Mouse (Mus musculus): Measurements from ENCODE around the gene Grip1. TPM values are rescaled to one million over a fixed set of nuclear protein-coding genes. Genes with fewer than 3 reads are reported as not detected.
A peak's percentile ranks its signal among the peaks of the same experiment; 100 is the strongest.

Gene Grip1
- total and polyA plus RNA-seq, 3 experiments, result 0.31 to 0.45 (median 0.42) TPM

DNA sequence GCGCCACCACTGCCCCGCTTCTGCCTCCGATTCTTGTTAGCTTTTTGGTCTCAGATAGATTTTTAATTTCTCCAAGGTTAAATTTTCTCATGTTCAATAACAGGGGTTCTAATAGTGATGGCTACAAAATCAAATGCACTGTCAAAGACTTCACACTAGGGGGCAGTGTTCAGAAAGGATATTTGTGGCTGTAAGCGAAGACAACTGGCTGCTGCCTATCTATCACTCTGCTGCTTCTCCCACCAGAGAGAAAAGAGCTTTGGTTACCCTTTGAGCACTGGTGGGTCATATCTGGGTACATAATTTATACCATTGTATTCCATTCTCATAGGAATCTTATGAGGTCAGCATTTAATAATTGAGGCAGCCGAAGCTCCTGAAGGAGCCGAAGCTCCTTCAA lies 431.9 kb downstream of the Grip1 start:
- WGBS, result 79% methylated on average over 6 of the region's 6 CpGs
- Histone ChIP-seq H3K9ac (ENCODE audit: low read depth, low read length) (no peak overlapping the region), H3K79me2 (replicated peaks; ENCODE audit: control insufficient read depth, insufficient read depth, low read length) (no peaks in the 10 kb centered on the region), H3K36me3 (ENCODE audit: control insufficient read depth, insufficient read depth, low read length) (no peaks in the 10 kb centered on the region), H3K4me3 (no peak overlapping the region), H3K27ac (no peak overlapping the region), H3K4me1 (ENCODE audit: control insufficient read depth, insufficient read depth, low read length) (no peaks in the 10 kb centered on the region), H3K27me3 (ENCODE audit: control insufficient read depth, insufficient read depth, low read length) (no peaks in the 10 kb centered on the region)
- intact Hi-C loops (cut with DNase I), result loop anchor here (5.0 kb wide), 1 partner anchor 242 kb away; no protein-coding TSS in a partner anchor
- DNase-seq, result no peak
- TF ChIP-seq POLR2A (IDR thresholded peaks at IDR 0.05; ENCODE audit: insufficient read depth, low read depth, low read length), result no peak
- TF ChIP-seq EP300 (IDR thresholded peaks at IDR 0.05; ENCODE audit: insufficient read depth, low read depth, low read length), result no peak
- peak; percentile 68 for TF ChIP-seq CTCF (IDR thresholded peaks at IDR 0.05)

DNA sequence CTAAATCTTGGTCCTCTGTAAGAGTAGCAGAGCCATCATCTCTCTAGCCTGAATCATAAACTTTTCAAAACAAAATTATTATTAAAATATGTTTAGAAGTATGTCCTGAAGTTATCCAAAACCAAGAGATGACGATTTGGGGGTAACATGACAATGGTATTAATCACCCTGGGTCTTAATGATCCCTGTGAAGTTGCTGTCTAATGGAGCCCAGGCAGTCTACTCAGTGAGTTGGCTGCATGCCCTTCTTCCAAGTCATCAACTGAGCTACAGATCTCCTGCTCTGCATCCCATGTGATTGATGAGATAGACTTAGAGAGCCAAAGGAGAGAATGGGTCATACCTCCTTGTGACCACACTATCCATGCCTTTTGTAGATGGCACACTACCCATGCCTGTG lies 433.1 kb downstream of the Grip1 start:
- intact Hi-C loops (cut with DNase I), result loop anchor here (5.0 kb wide), 1 partner anchor 241 kb away; no protein-coding TSS in a partner anchor
- TF ChIP-seq EP300 (IDR thresholded peaks at IDR 0.05; ENCODE audit: insufficient read depth, low read depth, low read length) (no peak), POLR2A (IDR thresholded peaks at IDR 0.05; ENCODE audit: insufficient read depth, low read depth, low read length) (no peak), CTCF (IDR thresholded peaks at IDR 0.05) (no peak)
- WGBS, result 58% methylated on average over 1 of the region's 1 CpGs

DNA sequence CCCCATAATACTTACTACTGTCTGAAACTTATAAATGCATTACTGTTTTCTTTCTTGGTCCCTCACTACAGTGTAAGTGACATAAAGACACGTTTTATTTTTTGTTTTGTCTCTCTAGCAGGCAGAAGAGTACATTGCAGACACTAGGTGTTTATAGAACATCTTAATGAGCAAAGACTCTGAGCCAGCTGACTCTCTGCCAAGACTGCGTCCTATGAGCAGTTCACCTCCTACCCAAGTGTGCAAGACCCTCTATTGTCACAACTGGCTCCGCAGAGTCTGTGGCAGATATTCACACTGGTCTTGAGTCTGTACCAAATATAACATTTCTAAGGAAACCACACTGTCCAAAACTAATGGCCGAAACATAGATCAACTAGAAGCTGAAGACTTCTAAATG lies 449.1 kb downstream of the Grip1 start:
- intact Hi-C loops (cut with DNase I), result no loop called here
- H3K9ac ChIP-seq (ENCODE audit: low read depth, low read length), result no peak overlapping the region
- H3K79me2 ChIP-seq (replicated peaks; ENCODE audit: control insufficient read depth, insufficient read depth, low read length), result no peaks in the 10 kb centered on the region
- no peak overlapping the region for H3K27ac ChIP-seq
- DNase-seq, result no peak
- no peaks in the 10 kb centered on the region for H3K27me3 ChIP-seq (ENCODE audit: control insufficient read depth, insufficient read depth, low read length)
- no peaks in the 10 kb centered on the region for H3K36me3 ChIP-seq (ENCODE audit: control insufficient read depth, insufficient read depth, low read length)
- 41% methylated on average over 4 of the region's 4 CpGs for WGBS
- H3K4me3 ChIP-seq, result no peak overlapping the region
- no peaks in the 10 kb centered on the region; the same call in 1 of the 2 replicates for H3K4me1 ChIP-seq (ENCODE audit: control insufficient read depth, insufficient read depth, low read length)
- no peak for TF ChIP-seq EP300 (IDR thresholded peaks at IDR 0.05; ENCODE audit: insufficient read depth, low read depth, low read length)
- no peak for TF ChIP-seq CTCF (IDR thresholded peaks at IDR 0.05)
- no peak for TF ChIP-seq POLR2A (IDR thresholded peaks at IDR 0.05; ENCODE audit: insufficient read depth, low read depth, low read length)

More for the DNA sequence above, 433.1 kb downstream of the Grip1 start:
- DNase-seq, result no peak
- H3K27me3 ChIP-seq (ENCODE audit: control insufficient read depth, insufficient read depth, low read length), result no peaks in the 10 kb centered on the region
- no peak overlapping the region for H3K9ac ChIP-seq (ENCODE audit: low read depth, low read length)
- H3K36me3 ChIP-seq (ENCODE audit: control insufficient read depth, insufficient read depth, low read length), result no peaks in the 10 kb centered on the region
- no peak overlapping the region for H3K4me3 ChIP-seq
- H3K4me1 ChIP-seq (ENCODE audit: control insufficient read depth, insufficient read depth, low read length), result no peaks in the 10 kb centered on the region
- H3K27ac ChIP-seq, result no peak overlapping the region
- H3K79me2 ChIP-seq (replicated peaks; ENCODE audit: control insufficient read depth, insufficient read depth, low read length), result no peaks in the 10 kb centered on the region

DNA sequence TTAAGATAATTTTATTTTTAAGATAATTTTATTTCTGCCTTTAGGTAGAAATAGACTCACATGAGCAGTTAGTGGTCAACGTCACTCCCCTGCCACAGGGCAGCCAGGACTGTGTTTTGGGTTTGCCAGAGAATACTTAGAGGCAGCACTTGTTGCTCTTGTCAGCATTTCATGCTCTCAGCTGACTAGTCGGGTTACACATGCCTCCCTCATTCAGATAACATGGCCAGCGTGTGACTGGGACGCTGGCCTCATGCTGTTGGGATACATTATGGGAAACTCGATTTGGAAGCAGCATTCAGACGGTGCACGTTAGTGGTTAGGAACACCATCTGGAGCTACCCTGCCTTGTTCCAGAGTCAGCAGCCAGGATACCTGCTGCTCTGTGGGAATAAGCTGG lies 453.2 kb downstream of the Grip1 start:
- Histone ChIP-seq H3K4me1 (ENCODE audit: control insufficient read depth, insufficient read depth, low read length) (no peaks in the 10 kb centered on the region; the same call in 1 of the 2 replicates), H3K36me3 (ENCODE audit: control insufficient read depth, insufficient read depth, low read length) (no peaks in the 10 kb centered on the region), H3K79me2 (replicated peaks; ENCODE audit: control insufficient read depth, insufficient read depth, low read length) (no peaks in the 10 kb centered on the region), H3K4me3 (no peak overlapping the region), H3K27ac (no peak overlapping the region), H3K27me3 (ENCODE audit: control insufficient read depth, insufficient read depth, low read length) (no peaks in the 10 kb centered on the region), H3K9ac (ENCODE audit: low read depth, low read length) (no peak overlapping the region)
- TF ChIP-seq EP300 (IDR thresholded peaks at IDR 0.05; ENCODE audit: insufficient read depth, low read depth, low read length) (no peak), POLR2A (IDR thresholded peaks at IDR 0.05; ENCODE audit: insufficient read depth, low read depth, low read length) (no peak), CTCF (IDR thresholded peaks at IDR 0.05) (no peak)
- intact Hi-C loops (cut with DNase I), result no loop called here
- 44% methylated on average over 7 of the region's 7 CpGs for WGBS
- DNase-seq, result no peak

DNA sequence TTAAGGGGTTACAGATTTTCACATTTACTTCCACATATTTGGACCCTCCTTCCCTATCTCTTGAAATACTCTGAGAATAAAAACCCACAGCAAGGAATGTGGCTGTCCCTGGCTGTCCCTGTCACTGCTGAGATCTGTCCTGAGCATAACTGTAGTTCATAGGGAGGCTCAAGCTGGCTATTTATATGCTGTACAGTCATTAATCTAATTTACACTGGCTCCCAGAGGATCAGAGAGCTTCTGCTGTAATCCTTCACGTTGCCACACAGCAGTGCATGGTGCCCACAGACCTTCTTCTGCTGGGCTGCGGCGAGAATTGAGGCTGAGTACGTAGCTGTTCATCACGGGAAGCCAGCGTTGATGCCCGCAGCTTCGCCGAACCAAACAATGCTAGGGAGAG lies 464.4 kb downstream of the Grip1 start:
- TF ChIP-seq CTCF (IDR thresholded peaks at IDR 0.05) (no peak), EP300 (IDR thresholded peaks at IDR 0.05; ENCODE audit: insufficient read depth, low read depth, low read length) (no peak), POLR2A (IDR thresholded peaks at IDR 0.05; ENCODE audit: insufficient read depth, low read depth, low read length) (no peak)
- Histone ChIP-seq H3K27ac (no peak overlapping the region), H3K4me3 (no peak overlapping the region), H3K79me2 (replicated peaks; ENCODE audit: control insufficient read depth, insufficient read depth, low read length) (no peaks in the 10 kb centered on the region), H3K4me1 (ENCODE audit: control insufficient read depth, insufficient read depth, low read length) (no peaks in the 10 kb centered on the region), H3K27me3 (ENCODE audit: control insufficient read depth, insufficient read depth, low read length) (no peaks in the 10 kb centered on the region), H3K36me3 (ENCODE audit: control insufficient read depth, insufficient read depth, low read length) (no peaks in the 10 kb centered on the region), H3K9ac (ENCODE audit: low read depth, low read length) (no peak overlapping the region)
- no peak for DNase-seq
- intact Hi-C loops (cut with DNase I), result no loop called here
- WGBS, result 83% methylated on average over 9 of the region's 9 CpGs

DNA sequence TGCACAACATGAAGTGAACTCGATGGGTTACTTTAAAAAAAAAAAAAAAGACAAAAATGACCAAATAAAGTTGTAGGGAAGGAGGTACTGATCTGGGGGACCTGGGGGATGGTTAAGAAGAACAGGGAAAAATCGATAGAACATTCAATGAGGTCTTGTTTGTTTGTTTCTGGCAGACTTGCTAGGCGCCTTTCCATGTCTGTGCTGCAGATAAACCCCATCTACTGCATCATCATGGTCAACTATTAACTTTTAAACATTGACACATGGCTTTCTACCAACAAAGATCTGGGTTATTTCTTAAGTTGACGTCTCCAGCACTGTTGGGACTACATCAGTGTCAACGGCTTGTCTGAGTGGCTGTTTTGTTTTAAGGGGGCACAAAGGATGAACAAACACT lies 474.3 kb downstream of the Grip1 start:
- TF ChIP-seq POLR2A (IDR thresholded peaks at IDR 0.05; ENCODE audit: insufficient read depth, low read depth, low read length) (no peak), EP300 (IDR thresholded peaks at IDR 0.05; ENCODE audit: insufficient read depth, low read depth, low read length) (no peak), CTCF (IDR thresholded peaks at IDR 0.05) (no peak)
- intact Hi-C loops (cut with DNase I), result no loop called here
- Histone ChIP-seq H3K9ac (ENCODE audit: low read depth, low read length) (no peak overlapping the region), H3K79me2 (replicated peaks; ENCODE audit: control insufficient read depth, insufficient read depth, low read length) (no peaks in the 10 kb centered on the region), H3K4me3 (no peak overlapping the region), H3K4me1 (ENCODE audit: control insufficient read depth, insufficient read depth, low read length) (no peaks in the 10 kb centered on the region), H3K27ac (no peak overlapping the region), H3K27me3 (ENCODE audit: control insufficient read depth, insufficient read depth, low read length) (no peaks in the 10 kb centered on the region), H3K36me3 (ENCODE audit: control insufficient read depth, insufficient read depth, low read length) (no peaks in the 10 kb centered on the region)
- WGBS, result 78% methylated on average over 5 of the region's 5 CpGs
- no peak for DNase-seq
